In the genomic region with DNA sequence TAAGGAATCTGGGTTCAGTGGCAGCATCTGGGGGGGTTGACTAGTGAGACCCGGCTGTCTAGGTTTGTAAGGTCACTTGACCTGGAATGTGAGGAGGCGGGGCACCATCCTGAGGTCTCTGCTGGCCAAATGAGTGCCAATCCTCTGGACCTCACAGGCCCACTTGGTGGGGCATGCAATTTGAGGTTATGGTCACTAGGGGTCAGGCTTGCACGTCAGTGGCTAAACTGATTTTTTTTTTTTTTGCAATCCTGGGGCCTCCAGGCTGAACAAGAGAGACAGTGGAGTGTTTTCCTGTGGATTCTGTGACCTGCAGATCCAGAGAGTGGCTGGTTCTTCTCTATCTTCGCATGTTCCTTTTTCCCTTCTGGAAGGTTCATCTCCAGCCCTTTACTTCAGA, we compare ENCODE assay signal across 9 mouse cellular contexts.
DNase-seq lines count a peak whose midpoint lies in the region; ATAC-seq and TF ChIP-seq lines count a peak whose summit lies in the region.
"Had no signal": no experiment of that assay in that cellular context is flagged by ENCODE, and none has a peak within 500 bp of the region (broad histone marks: within the 10 kb centered on the region; RNA-seq: fewer than 3 reads in every experiment).

No protein-coding gene starts in this region.

- no peaks in the 10 kb centered on the region for H3K4me1 ChIP-seq in kidney, adult 2 months (ENCODE audit: control insufficient read depth, insufficient read depth, low read length)
- peaks cover 10% of the 10 kb centered on the region for H3K4me1 ChIP-seq in kidney, embryonic 16.5 days (ENCODE audit: insufficient read depth, low read length)
- peaks cover 21% of the 10 kb centered on the region for H3K4me1 ChIP-seq in thymus, adult 2 months (replicated peaks; ENCODE audit: control insufficient read depth, insufficient read depth, low read length)
- peaks cover 32% of the 10 kb centered on the region for H3K4me1 ChIP-seq in bone marrow macrophage, adult 2 months (ENCODE audit: control insufficient read depth, insufficient read depth, low read length)

- H3K4me3 ChIP-seq in kidney, adult 2 months (ENCODE audit: insufficient read depth, low read depth, low read length): no peak overlapping the region
- H3K4me3 ChIP-seq in kidney, embryonic 16.5 days (ENCODE audit: low read length): no peak overlapping the region
- H3K4me3 ChIP-seq in thymus, adult 2 months (ENCODE audit: control insufficient read depth, insufficient read depth, low read length): no peak overlapping the region
- no peak overlapping the region for H3K4me3 ChIP-seq in bone marrow macrophage, adult 2 months (ENCODE audit: insufficient read depth, low read length)
- H3K4me3 ChIP-seq: limb, embryonic 13.5 days had no signal

- no peaks in the 10 kb centered on the region for H3K27me3 ChIP-seq in kidney, adult 2 months (replicated peaks; ENCODE audit: control insufficient read depth, insufficient read depth, low read length)
- H3K27me3 ChIP-seq in kidney, embryonic 16.5 days (ENCODE audit: insufficient read depth, low read length): peaks cover 6% of the 10 kb centered on the region; the same call in 1 of the 2 replicates
- no peaks in the 10 kb centered on the region for H3K27me3 ChIP-seq in thymus, adult 2 months (ENCODE audit: control insufficient read depth, insufficient read depth, low read length)

- H3K36me3 ChIP-seq in kidney, adult 2 months (ENCODE audit: control insufficient read depth, insufficient read depth, low read length): no peaks in the 10 kb centered on the region
- H3K36me3 ChIP-seq in kidney, embryonic 16.5 days (ENCODE audit: insufficient read depth, low read length): no peaks in the 10 kb centered on the region
- no peaks in the 10 kb centered on the region for H3K36me3 ChIP-seq in thymus, adult 2 months (ENCODE audit: control insufficient read depth, insufficient read depth, low read length)
- H3K36me3 ChIP-seq: limb, embryonic 13.5 days had no signal

- peaks cover 3% of the 10 kb centered on the region; the same call in 1 of the 2 replicates for H3K9me3 ChIP-seq in kidney, embryonic 16.5 days (ENCODE audit: low read length)

- no peak overlapping the region for H3K27ac ChIP-seq in kidney, adult 2 months (ENCODE audit: insufficient read depth, low read depth, low read length)
- no peak overlapping the region for H3K27ac ChIP-seq in kidney, embryonic 16.5 days (ENCODE audit: low read length)
- H3K27ac ChIP-seq in thymus, adult 2 months (ENCODE audit: control insufficient read depth, insufficient read depth, low read length): no peak overlapping the region
- no peak overlapping the region for H3K27ac ChIP-seq in bone marrow macrophage, adult 2 months (ENCODE audit: insufficient read depth, low read depth, low read length)
- H3K27ac ChIP-seq: limb, embryonic 13.5 days had no signal

- no peak for ATAC-seq in kidney, embryonic 16.5 days (ENCODE audit: low FRiP score, low TSS enrichment)

- H3K4me2 ChIP-seq in kidney, embryonic 16.5 days (replicated peaks; ENCODE audit: low read depth, low read length): no peak overlapping the region
- H3K4me2 ChIP-seq: limb, embryonic 13.5 days had no signal

- DNase-seq in kidney, adult 2 months: peak; percentile 26
- peak; percentile 47 for DNase-seq in thymus, adult 2 months
- DNase-seq in thymus, adult 18-20 months: no peak
- peak; percentile 26 to 43 for DNase-seq in thymus, postnatal 36 days
- DNase-seq in right cerebral cortex, postnatal 10 days (ENCODE audit: low spot score in 2 of 2): no peak
- DNase-seq in right cerebral cortex, postnatal 4 days: no peak

- 77% methylated on average over 4 of the region's 4 CpGs for WGBS in kidney, adult 2 months
- 68% methylated on average over 4 of the region's 4 CpGs for WGBS in kidney, embryonic 16.5 days
- 93% methylated on average over 4 of the region's 4 CpGs for WGBS in thymus, adult 2 months

- TF ChIP-seq POLR2A in kidney, adult 2 months (IDR thresholded peaks at IDR 0.05; ENCODE audit: low read depth, low read length): no peak
- no peak for TF ChIP-seq POLR2A in thymus, adult 2 months (IDR thresholded peaks at IDR 0.05; ENCODE audit: control insufficient read depth, extremely low read depth, insufficient read depth, low read length, poor library complexity)
- no peak for TF ChIP-seq POLR2A in bone marrow macrophage, adult 2 months (IDR thresholded peaks at IDR 0.05; ENCODE audit: borderline replicate concordance, low read depth, low read length)

- H3K9ac ChIP-seq in kidney, embryonic 16.5 days (replicated peaks; ENCODE audit: low read length): no peak overlapping the region
- H3K9ac ChIP-seq: limb, embryonic 13.5 days had no signal

- peak; percentile 68 for TF ChIP-seq CTCF in kidney, adult 2 months (conservative IDR thresholded peaks at IDR 0.05; ENCODE audit: insufficient read depth, insufficient read length, low read depth, low read length)
- TF ChIP-seq CTCF in thymus, adult 2 months (IDR thresholded peaks at IDR 0.05; ENCODE audit: borderline replicate concordance, control insufficient read depth, extremely low read depth, insufficient read depth, low read length, poor library complexity): no peak
- TF ChIP-seq CTCF in bone marrow macrophage, adult 2 months (IDR thresholded peaks at IDR 0.05; ENCODE audit: low read depth, low read length): peak; percentile 37

Comparison
In these comparisons a context has a peak if more than half of its experiments do, and no peak if none do; other contexts are left out.
1. DNase-seq: peak in kidney, adult 2 months (single experiment), thymus, adult 2 months (single experiment) and thymus, postnatal 36 days (2 of 2); none in thymus, adult 18-20 months (0 of 2), right cerebral cortex, postnatal 10 days (0 of 2) and right cerebral cortex, postnatal 4 days (single experiment).